Mouse (Mus musculus) left cerebral cortex, adult 2 months (tissue): ENCODE results near the gene Slc35e3. TPM values are rescaled to one million over a fixed set of nuclear protein-coding genes. Genes with fewer than 3 reads are reported as not detected.

Experiments used
- DNase-seq, 2 experiments: peaks; one replicate each; pipeline ENCODE4 v3.0.0; 2021 to 2022; ENCODE audit warnings: low spot score in 2 of 2, mixed read lengths in 1 of 2; ENCODE audit errors: extremely low spot score in 1 of 2
- H3K27ac ChIP-seq: fragments of 200-600 bp; 2 replicates; pipeline ENCODE4 v1.8.1; 2022
- H3K4me3 ChIP-seq: fragments of 200-600 bp; 2 replicates; pipeline ENCODE4 v1.8.1; 2022
- CTCF ChIP-seq: fragments of 200-600 bp; IDR thresholded peaks from 2 replicates; pipeline ENCODE4 v1.8.1; 2022; ENCODE audit warnings: antibody characterized with exemption, mild to moderate bottlenecking, moderate library complexity
- intact Hi-C: fragments of 180-260 bp; cut with DNase I; formaldehyde crosslinking; loops from one replicate; pipeline ENCODE4 v1.15.1; 2025
- total RNA-seq, 2 experiments: library from RNA; stranded (reverse); gene quantifications; 2 replicates each; pipeline ENCODE4 v1.2.3; 2021

The Slc35e3 gene
- total RNA-seq, 2 experiments from 2014 or later, result 27.7 to 28.8 TPM

DNA sequence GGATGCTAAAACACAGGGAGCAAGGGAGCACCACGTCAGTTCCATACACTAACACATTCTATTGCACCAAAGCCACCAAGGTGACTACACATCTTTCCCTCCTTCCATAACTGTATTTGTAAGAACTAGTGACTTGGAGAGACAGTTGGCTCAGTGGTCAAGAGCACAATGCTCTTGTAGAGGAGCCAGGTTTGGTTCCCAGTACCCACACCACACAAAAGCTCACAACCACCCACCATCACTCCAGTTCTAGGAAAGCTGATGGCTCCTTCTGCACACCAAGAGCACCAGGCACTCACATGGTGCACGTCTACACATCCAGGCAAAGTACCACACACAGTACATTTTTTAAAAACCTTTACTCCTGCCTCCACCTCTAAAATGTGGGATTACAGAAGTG lies 35.9 kb upstream of the Slc35e3 start:
- no peak for DNase-seq
- Histone ChIP-seq H3K4me3 (no peak overlapping the region), H3K27ac (no peak overlapping the region)
- TF ChIP-seq CTCF, result no peak
- intact Hi-C loops, result no loop called here

DNA sequence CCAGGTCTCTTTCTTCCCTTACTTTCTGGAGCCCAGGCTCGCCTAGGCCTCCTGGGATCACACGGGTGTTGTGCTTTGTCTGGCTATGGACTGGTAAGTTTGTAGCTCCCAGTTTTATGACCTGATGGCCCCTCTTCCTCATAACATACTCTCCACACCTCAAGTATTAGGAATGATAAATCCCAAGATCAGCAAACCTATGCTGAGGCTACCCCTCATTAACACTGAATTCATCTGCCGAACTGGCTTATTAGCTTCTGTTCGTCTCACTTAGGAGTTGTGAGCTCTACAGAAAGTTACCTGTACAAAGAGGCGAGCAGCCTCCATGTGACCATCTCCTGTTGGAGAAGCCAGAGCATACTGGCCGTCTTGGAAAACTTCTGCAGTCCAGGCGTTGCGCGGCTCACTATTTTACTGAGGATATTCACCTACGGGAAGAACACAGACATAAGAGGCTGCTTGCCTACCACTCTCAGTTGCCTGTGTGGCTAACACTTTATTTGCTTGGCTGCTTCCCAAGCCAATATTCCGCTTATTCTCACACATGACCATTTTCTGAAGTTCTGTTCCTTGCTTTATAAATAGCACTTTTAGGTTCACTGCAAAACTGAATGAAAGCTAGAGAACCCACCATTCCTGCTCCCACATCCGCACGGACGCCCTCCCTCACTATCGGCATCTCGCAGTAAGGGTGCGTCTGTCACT lies 35.0 kb upstream of the Slc35e3 start:
- TF ChIP-seq CTCF, result no peak
- no peak for DNase-seq
- Histone ChIP-seq H3K27ac (no peak overlapping the region), H3K4me3 (no peak overlapping the region)
- intact Hi-C loops, result no loop called here

DNA sequence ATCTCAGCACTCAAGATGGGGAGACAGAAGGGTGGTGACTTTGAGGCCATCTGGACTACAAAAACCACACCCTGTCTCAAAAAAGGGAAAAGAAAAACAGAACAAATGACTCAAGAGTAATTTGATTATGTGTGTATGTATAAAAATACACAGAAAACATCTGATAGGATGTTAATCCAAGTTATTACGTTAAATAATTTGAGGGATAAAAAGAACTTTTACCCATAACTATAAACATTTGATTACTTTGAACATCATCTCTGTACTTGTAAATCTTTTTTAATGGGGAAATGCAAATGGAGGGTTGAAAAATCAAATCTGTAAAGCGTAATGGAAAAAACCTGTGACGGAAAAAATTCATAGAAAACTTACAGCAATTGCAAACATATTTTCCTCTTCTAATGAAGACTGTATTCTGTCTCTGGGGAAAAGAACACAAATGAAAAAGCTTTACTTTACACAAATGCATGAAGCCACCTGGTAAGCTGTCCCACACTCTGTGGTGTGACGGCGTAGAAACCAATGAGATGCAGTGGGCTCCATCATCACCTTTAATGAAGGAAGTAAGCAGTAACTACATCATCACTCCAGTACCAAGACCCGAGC lies 34.2 kb upstream of the Slc35e3 start:
- no peak for DNase-seq
- Histone ChIP-seq H3K4me3 (no peak overlapping the region), H3K27ac (no peak overlapping the region)
- intact Hi-C loops, result no loop called here
- TF ChIP-seq CTCF, result no peak

DNA sequence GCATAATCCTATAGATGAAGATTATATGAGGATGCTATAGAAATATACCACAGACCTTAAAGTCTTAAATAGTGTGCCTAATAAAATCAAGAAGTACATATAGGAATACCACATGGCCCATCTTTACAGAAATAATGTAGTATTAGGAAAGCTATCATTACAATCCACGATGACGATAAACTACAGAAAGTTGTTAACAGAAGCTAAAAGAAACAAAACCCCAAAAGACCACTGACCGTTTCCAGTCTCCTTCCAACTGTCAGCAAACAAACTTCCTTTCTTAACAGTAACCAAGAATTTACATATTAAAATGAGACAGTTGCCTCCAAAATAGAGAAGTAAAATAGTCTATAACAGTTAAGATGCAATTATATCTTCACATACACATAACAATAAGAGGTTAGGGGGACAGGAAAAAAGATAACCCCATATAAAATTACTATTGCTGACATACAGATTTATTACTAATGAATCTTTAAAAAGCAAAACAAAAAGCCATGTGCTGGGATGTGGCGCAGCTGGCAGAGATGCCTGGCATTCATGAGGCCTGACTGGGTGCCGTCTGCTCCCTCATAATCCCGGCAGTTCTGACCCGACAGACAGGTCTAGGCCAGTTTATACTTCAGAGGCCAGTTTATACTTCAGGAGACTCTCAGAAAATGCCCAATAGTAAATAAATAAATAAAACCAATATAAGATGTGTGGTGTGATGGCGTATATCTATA lies 33.6 kb upstream of the Slc35e3 start:
- DNase-seq, result no peak
- H3K4me3 ChIP-seq, result no peak overlapping the region
- H3K27ac ChIP-seq, result no peak overlapping the region
- TF ChIP-seq CTCF, result no peak
- intact Hi-C loops, result no loop called here

DNA sequence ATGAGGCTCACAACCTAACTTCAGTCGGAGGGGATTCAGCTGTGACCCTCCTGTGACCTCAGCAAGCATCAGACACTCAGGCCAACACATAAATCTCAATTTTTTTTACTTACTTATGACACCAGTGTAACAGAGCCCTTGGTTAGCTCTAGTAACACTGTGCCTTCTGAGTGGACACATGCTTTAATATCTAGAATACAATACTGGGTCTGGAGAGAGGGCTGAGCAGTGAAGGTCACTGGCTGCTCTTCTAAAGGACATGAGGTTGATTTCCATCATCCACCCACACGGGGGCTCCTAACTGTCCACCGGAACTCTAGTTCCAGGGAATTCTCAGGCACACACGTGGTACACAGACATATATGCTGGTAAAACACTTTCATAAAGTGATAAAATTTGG lies 32.8 kb upstream of the Slc35e3 start:
- intact Hi-C loops, result no loop called here
- no peak for TF ChIP-seq CTCF
- Histone ChIP-seq H3K27ac (no peak overlapping the region), H3K4me3 (no peak overlapping the region)
- no peak for DNase-seq

DNA sequence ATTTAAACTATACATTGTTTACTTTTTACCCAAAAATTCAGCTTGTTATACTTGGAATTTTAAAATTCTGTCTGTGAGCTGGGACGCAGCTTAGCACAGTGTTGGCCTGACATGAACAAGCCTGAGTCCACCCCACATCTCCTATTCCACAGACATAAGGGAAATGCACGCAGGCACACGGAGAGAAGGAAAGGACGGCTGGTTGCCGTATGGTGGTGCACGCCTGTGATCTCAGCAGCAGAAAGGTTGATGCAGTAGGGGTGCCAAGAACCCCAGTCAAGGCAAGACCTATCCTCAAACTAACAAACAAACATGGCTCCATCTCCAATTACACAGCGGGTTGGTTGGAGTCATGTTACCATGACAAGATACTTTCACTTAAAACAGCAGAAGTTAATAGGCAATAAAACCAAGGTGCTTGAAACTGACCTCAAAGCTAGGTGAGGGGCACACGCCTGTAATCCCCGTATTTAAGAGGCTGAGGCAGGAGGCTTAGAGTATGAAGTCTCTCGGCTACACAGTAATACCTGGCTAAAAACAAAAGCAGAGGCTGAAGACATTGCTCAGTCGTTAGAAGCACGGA lies 32.3 kb upstream of the Slc35e3 start:
- DNase-seq, result no peak
- intact Hi-C loops, result no loop called here
- Histone ChIP-seq H3K27ac (no peak overlapping the region), H3K4me3 (no peak overlapping the region)
- TF ChIP-seq CTCF, result no peak

DNA sequence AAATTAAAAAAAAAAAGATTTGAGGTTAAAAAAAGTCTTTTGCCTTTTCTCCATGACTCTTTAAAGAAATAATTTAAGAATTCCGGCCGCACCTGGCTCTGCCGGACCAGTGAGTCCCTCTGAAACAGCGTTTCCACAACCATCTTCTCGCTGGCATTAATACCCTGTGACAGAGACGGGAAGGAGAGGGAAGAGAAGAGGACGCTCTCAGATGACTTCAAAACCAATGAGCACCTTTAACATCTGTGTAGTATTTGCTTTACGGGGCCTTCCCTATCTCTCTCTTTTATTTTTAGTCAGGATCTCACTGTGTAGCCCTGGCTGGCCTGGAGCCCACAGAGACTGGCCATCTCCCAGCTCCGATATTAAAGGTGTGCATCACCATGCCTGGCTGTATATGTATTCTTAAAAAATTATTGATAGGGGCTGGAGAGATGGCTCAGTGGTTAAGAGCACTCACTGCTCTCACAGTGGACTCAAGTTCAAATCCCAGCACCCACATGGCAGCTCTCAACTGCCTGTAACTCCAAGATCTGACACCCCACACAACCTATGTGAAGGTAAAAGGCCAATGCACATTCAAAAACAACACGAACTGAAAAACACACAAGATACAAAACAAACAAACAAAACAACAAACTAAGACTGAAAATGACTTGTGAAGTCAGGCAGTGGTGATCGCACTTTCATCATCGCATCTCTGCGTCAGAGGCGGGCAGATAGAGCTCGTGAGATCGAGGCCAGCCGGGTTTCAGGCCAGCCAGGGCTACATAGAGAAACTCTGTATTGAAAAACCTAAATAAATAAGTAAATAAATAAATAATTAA lies 31.5 kb upstream of the Slc35e3 start:
- H3K4me3 ChIP-seq, result no peak overlapping the region
- intact Hi-C loops, result no loop called here
- no peak overlapping the region for H3K27ac ChIP-seq
- TF ChIP-seq CTCF, result no peak
- no peak for DNase-seq

DNA sequence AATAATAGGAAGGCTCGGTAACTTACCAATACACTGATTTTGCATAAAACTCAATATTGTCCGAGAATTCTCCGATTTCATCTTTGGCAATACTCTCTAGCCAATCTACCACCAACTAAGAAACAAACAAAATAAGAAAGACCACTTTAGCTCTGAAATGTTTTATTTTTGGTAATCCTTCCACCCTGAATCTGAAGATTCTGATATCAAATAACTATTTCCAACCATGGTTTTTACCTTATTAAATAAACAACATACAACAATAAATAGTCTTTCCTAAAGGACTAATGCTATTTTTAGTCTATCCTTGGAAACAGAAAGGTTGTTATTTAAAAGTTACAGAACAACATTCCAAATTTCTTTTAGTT lies 30.9 kb upstream of the Slc35e3 start:
- Histone ChIP-seq H3K4me3 (no peak overlapping the region), H3K27ac (no peak overlapping the region)
- no peak for TF ChIP-seq CTCF
- intact Hi-C loops, result no loop called here
- DNase-seq, result no peak

DNA sequence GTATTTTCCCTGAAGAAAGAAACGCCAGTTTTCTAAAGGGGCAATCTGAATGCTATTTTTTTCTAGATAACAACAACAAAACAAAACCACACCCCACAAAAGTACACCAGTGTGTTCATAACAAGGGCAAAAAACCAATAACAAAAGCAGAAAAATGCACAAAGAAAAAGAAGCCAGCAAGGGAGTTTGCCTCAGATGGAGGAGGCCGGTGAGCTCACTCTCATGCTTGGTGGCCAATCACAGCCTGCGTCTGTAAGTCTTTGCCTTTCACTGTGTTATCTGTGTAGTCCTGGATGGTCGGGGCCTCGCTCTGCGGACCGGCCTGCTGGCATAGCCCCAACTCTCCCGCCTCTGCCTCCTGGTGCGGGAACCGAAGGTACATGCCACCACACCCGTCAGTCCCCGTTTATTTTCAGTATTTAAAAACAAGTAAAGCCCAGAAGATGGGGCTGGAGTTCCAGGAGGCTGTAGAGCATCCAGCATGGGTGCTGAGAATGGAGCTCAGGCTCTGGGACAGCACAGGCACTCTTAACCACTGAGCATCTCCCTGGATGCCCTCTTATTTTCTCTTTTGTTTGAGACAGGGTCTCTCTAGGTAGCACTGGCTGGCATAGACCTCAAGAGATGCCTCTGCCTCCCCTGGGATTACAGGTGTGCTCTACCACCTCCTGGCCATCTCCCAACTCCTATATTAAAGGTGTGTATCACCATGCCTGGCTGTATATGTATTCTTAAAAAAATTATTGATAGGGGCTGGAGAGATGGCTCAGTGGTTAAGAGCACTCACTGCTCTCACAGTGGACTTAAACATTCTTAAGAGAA lies 30.3 kb upstream of the Slc35e3 start:
- intact Hi-C loops, result no loop called here
- Histone ChIP-seq H3K27ac (no peak overlapping the region), H3K4me3 (no peak overlapping the region)
- no peak for DNase-seq
- TF ChIP-seq CTCF, result no peak

DNA sequence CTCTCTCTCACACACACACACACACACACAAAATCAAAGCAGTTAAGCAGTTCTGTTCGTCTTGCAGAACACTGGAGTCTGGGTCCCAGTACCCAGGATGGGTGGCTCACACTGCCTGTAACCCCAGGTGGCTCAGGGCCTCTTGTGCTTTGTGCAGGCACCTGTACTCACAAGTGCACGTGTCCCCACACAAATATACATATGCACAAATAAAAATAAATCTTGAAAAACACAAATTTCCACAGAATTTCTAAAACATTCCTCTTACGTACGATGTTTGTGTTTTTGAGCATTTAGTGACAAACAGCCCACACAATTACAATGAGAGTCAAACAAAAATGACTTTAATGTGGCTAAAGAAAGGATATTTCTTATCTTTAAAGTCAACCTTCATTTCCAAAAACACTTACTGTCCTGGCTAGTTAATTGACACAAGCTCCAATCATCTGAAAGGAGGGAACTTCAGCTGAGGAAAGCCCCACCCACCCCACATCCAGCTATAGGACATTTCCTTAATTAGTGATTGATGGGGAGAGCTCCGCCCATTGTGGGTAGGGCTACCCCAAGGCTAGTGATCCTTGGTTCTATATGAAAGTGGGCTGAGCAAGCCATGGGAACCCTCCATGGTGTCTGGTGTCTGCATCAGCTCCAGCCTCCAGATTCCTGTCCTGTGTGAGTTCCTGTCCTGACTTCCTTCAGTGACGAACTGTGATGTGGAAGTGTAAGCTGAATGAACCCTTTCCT lies 29.4 kb upstream of the Slc35e3 start:
- H3K27ac ChIP-seq, result no peak overlapping the region
- no peak for TF ChIP-seq CTCF
- intact Hi-C loops, result no loop called here
- DNase-seq, result no peak
- H3K4me3 ChIP-seq, result no peak overlapping the region
